Mouse (Mus musculus) embryo, embryonic 11.5 days (tissue): Measurements from ENCODE around the gene Nectin2.

ENCODE experiments used
- DNase-seq: peaks from one replicate; pipeline ENCODE4 v3.0.0-alpha.2; 2012; ENCODE audit warnings: low read depth, low spot score

The Nectin2 gene

DNA sequence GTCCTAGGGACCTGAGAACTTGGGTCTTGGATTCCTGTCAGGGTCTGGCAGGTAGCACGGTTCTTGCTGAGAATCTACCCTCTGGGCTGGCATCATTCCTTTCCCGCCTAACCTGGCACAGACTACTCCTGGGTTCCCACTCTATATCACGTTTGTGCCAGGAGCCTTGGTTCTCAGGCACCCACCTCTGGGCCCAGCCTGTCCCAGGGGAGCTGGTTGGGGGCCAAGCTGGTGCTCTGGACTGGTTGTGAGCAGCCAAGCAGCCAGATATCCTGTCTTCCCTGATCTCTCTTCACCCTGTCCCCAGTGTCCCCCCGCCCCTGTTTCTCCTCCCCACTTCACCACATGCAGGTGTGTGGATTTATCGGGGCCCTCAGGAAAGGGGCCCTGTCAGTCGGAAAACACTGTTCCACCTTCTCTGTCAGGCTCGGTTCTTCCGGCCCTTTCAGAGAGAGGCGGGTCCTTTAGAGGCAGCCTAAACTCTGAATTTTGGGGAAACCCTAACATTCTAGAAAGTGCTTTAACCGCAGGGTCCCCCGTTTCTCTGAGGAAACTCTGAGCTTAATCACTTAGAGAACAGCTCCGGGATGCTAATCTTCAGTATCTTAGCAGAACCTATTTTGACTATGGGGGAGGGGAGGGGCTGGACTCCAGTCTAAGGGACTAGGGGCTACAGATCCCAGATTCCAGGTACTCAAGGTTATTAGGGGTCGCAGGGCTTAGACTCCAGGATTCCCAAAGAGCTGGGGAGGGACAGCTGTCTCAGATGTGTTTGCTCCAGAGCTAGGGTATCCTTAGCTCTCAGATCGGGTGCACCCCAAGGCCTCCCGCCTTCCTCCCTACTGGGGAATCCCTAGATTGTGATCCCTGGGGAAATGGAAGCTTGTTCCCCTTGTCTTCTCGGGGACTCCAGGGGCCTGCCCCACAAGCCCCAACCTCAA lies 19.4 kb upstream of the Nectin2 start:
- DNase-seq = no peak

DNA sequence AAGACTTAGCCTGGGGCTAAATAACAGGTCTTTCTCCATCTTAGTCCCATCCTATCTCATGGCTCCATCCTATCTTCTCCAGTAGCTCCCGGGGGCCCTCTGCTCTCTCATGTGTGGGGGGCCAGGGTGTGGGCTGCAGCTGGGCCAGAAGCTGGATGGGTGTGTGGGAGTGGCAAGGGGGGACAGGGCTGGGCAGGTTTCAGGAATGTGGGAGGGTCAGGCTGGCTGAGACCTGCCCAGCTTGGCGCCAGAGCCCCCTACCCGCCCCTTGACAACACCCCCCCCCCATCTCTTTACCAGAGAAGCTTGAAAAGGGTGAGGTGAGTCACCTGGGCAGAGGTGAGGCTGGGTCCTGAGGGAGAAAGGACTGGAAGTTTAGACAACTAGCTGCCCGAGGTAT lies 18.7 kb upstream of the Nectin2 start:
- DNase-seq = no peak

DNA sequence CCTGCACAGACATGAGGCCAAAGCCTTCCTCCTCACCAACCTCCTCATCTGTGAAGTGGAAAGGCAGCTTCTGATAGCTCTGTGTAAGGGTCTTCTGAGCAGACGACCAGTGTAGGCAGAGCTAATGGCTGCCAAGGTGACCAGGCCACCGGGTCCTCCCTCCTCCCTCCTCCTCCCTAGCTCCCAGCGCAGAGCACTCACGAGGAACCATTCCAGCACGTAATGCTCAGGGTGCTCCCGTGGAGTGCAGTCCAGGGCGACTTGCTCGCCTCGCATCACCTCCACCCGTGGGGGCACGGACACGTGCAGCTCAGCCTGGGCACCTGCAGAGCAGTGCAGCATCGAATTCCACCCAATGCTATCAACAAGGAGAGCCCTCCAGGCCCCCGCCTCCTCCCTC lies 18.0 kb upstream of the Nectin2 start:
- DNase-seq = no peak

DNA sequence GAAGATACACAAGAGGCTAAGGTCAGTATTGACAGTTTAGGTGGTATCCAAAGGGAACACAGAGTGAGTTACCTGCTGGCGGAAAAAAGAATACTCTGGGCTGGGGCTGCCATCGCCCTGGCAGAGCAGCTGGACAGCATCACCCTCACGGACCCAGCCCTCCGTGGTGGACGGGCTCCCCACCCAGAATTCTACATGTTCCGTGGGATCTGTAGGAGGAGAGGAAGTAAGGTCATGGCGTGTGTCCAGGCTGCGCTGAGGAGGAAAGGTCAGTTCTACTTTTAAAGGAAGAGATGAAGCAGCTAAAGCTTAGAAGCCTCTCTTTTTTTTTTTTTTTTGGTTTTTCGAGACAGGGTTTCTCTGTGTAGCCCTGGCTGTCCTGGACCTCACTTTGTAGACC lies 14.3 kb upstream of the Nectin2 start:
- DNase-seq = no peak

DNA sequence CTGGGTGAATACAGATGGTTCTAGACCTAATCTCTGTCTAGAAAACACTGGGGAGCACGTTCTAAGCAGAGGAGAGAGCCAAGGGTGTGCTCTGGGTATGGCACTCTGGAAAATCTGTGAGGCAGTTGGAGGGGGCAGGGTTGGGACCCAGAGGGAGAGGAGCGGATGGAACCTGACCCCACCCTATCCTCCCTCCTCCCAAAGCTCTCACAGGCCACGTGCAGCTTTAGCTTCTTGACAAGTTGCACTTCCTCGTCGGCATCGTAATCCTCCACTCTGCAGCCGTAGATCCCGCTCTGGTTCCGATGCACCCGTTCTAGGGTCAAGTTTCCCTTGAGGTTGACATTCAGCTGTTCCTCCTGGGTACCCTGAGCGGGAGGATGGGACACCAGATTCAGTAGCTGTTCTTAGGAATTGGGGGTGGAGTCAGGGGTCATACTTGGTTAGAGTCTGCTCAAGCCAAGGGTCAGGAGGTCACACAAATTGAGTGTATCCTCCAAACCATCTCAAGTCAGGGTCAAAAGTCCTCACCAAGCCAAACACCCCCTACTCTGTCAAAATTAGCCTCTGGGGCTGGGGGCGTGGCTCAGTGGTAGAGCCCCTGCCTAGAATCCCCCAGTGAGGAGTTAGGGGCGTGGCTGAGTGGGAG lies 13.7 kb upstream of the Nectin2 start:
- DNase-seq = no peak

DNA sequence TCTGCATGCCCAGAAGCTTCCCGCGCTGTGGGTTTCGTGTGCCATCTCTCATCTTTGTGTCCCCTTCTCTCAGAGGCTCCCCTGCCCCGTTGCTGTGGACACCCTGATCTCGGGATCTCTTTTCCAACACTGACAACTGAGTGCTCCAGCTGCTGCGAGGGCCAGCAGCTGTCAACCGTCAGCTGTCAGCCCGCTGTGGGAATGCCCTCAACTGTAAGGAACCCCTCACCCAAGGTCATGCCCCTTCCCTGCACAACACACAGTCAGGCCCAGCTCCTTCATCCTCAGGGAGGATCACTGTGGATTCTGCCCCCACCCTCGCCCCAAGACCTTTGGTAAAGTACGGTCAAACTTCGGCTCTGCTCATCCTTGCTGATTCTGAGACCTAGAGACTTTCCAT lies 12.0 kb upstream of the Nectin2 start:
- no peak for DNase-seq

DNA sequence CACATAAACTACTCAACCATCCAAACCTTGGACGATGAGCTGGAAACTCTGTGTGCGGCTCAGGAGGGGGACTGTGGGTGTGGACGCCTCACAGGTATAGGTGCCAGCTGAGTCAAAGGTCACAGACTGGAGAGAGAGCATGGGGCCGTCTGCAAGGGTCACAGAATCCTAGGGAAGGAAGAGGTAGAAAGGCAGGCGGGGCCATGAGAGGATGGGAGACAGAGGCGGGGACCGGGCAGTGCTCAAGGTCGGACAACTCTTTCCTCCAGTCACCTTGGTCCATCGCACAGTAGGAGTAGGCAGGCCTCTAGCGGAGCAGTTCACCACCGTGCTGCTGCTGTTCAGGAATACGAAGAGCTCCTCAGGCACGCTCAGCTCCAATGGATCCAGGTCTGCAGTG lies 9.7 kb upstream of the Nectin2 start:
- no peak for DNase-seq

DNA sequence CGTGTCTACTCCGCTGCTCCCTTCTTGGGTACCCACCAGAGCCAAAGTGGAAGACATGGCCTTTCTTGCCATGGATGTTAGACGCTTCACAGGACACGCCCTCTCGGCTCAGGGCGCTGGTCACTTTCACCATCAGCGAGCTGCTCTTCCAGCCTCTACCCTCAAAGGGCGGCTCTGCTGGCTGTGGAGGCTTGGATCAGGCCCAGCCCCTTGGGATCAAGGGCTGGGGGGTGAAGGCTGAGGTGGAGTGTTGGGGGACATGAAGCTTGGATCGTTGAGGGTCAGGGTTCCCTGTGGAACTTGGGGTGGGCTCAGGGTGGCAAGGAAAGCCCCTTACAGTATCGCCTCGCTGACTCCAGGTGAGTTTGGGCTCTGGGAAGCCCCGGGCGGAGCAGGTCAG lies 8.3 kb upstream of the Nectin2 start:
- no peak for DNase-seq

DNA sequence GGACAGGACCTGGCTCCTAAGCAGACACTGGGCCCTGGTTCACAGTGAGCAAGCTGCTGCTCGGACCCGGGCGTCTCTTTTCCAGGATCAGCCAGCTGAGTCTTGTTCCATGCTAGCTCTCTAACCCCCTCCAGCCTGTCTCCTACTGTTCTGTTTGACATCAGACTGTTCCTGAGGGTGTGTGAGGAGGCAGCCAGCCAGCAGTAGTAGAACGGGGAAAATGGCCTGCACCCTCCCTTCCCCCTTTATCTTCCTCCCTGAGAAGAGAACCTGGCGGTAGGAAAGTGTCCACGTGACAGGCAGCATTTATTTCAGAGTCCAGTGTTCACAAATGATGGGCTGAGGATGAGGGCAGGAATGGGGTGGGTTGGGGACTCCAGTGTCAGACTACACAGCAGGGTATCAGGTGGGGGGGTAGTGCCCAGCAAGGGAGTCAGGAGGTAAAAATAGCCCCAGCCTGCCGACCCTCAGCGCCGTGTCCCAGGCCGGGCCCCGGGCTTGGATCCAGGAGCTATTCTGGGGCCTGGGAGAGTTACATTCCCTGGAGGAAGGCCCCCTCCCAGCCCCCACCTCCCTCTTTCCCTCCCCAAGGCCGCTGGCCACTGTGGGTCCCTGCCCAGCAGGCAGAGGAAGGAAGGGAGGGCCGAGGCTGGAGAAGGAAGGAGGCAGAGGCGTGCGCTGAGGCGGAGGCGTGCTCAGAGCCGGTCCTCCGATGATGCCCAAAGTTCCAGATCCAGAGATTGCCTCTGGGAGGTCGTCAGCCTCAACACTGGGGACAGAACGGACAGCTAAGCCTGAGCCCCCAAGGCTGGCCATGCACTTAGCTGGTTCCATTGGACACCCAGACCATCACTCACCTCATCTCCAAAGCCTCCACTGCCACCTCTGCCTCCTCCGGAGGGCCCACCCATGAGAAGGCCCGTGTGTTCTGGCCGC lies 5.8 kb upstream of the Nectin2 start:
- no peak for DNase-seq

DNA sequence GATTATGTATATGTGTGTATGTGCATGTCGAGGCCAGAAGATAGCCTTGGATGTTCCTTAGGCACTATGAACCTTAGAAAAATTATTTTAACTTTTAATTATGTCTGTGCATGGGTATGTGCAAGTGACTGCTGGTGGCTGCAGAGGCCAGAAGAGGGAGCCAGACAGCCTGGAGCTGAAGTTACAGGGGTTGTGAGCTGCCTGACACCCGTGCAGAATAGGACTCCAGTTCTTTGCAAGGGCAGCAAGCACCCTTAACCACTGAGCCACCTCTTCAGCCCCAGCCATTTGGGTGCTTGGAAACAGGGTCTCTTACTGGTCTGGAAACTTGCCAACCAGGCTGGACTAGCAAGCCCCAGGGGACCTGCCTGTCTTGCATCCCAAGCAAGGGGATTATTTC lies 4.7 kb upstream of the Nectin2 start:
- no peak for DNase-seq

DNA sequence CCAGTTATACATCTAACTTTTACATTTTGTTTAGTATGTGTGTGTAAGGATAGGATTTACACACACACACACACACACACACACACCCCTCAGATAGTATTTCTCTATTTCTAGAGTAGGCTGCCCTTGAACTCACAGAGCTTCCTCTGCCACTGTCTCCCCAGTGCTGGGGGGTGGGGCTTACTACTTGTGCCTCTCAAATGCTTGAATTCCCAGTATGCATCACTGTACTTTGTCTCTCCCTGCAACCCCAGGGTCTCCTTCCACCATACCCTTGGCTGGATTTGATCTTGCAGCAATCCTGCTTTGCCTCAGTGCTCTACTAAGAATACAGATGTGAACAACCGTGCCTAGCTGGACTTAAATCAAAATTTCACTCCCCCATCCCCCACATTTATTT lies 3.8 kb upstream of the Nectin2 start:
- DNase-seq = no peak

DNA sequence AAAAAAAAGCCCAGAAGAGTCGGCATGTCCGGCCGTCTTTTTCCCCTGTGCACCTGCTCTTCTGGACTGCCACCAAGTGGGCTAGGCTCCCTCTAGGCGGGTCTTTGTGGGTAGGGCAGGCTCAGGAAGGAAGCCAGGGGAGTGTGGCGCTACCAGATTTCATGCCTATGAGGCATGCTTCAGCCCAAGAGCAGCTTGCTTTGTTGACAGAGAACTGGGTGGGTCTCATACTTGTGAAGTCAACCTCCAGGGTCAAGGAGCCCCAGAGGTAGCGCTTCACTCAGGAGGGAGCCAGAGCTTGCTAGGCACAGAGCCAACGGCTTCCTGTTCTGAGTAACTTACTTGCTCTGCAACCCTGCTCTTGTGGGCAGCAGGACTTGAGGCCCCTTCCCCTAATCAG lies 3.3 kb upstream of the Nectin2 start:
- DNase-seq = no peak

DNA sequence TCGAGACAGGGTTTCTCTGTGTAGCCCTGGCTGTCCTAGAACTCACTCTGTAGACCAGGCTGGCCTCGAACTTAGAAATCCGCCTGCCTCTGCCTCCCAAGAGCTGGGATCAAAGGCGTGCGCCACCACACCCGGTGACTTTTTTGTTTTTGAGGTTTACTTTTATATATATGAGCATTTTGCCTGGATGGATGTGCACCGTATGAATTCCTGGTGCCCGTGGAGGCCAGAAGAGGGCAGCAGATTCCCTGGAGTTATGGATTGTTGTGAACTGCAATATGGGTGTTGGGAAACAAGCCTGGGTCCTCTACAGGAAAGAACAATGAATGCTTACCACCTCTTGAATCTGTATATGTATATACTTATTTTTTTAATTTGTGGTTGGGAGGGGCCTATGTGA lies 2.4 kb upstream of the Nectin2 start:
- DNase-seq = no peak

DNA sequence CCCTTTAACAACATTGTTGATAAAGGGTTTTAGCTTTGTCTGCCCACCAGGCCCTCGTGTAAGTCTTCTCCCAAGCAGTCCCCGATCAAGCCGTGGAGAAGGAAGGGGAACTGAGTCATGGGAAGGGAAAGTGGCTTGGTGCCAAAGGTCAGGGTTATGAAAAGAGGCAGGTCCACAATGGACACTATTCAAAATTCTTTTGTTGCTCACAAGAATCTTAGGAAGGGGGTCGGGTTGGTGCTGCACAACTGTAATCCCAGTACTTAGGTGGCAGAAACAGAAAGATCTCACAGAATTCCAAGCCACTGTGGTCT lies 744 bp upstream of the Nectin2 start:
- no peak for DNase-seq

DNA sequence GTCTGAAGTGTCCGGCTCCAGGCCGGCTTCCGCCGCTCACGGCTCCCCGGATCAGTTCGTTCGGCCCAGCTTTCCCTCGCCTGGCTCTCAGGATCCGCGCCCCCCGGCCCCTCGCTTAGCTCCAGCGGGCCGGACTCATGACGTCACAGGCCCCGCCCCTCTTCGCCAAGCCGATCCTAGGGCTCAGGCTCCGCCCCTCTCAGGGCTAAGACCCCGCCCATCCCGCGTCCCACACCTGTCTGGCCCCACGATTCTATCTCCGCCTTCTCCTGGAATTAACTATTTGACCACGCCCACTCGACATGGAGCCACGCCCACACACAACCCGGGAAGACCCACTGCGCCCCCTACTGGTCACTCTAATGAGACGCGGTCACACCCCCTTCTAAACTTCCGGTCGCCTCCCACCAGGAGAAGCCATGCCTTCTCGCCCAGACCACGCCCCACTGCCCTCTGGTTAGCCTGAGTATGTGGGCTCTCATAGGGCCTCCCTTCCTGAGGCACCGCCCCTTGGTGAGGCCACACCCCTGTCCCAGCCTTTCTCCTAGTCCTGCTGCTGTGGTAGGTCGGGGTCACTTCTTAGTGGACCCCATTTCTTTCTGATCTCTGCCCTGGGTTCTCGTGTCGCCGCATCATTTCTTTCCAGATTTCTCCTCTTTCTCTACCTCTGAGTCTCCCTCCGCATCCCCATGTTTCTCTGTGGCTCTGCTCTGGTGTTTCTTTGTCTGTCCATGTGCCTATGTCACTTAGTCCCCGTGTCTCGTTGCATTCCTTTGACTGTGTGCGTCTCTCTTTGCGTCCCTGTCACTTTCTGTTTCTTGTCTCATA lies 680 bp downstream of the Nectin2 start:
- DNase-seq = peak; percentile 96

DNA sequence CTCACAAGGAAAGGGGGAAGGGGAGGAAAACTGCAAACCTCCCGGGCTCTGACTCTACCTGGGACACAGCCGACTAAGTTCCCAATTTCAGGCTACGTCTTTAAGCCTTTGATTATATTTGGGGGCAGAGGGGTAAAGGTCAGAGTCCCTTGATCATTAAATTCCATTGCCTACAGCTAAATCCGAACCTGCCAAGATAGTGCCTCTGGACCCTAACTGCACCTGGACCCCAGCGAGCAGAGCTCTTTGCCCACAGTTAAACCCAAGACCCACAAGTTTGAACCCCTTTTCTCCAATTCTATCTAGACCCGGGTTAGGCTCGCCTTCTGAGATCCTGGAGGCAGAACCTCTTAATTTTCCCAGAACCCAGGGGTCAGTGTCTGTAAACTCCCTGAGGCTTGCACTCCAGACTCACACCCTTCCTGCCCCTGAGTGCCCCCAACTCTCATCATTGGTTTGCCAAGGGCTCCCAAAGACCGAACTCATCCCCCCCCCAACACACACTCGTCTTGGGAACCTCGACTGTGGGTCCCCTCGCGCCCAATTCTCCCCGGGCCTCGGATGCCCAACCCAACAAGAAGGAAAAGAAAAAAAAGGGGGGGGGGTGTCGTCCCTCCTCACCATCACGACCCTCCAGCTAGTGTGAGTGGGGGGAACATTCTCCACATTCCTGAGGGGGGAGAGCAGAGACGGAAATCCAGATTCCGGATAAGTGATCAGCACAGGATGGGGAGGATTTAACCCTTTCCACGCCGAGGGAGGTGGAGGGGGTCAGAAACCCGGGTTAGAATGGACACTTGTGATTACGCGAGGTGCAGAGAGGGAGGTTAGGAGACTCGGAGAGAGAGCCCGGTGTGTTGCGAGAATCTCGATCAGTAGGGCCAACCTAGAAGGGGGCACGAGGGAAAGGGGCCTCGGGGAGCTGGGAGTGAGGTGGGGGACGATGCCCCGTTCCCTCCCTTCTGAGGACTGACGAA lies 1.8 kb downstream of the Nectin2 start:
- no peak for DNase-seq

DNA sequence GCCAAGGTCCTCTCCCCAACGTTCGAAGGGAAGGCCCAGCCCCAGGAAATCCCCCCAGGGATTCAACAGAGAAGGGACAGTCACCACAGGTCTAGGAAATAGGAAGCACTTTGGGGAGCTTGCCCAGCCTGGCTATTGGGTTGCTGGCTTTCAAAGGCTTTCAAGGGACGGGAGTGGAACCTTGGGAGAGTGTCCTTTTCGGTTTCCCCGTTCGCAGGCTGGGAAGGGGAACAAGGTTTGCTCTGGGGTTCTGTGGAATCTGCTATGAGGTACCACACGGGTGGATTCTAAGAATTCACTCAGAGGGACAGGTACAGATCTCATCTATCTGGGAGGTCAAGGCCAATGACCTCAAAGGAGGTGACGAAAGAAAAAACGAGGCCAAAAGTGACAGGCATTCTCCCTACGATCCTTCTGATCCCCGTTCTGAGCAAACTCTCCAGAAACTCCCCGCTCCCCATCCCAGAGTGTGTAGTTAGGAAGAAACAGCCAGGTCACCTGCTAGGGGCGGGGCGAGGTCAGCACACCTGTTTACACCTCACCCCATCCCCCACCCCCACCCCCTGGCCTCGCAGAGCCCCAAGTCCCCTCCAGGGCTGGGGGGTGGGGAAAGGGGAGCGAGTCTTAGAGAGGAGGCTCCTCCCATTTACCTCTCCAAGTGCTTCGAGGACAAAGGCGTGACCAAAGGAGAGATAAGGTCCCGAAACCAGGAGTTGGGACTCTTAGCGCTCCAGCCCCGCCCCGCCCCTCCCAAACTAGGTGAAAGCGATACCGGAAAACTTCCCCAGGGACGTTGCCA lies 2.7 kb downstream of the Nectin2 start:
- no peak for DNase-seq

DNA sequence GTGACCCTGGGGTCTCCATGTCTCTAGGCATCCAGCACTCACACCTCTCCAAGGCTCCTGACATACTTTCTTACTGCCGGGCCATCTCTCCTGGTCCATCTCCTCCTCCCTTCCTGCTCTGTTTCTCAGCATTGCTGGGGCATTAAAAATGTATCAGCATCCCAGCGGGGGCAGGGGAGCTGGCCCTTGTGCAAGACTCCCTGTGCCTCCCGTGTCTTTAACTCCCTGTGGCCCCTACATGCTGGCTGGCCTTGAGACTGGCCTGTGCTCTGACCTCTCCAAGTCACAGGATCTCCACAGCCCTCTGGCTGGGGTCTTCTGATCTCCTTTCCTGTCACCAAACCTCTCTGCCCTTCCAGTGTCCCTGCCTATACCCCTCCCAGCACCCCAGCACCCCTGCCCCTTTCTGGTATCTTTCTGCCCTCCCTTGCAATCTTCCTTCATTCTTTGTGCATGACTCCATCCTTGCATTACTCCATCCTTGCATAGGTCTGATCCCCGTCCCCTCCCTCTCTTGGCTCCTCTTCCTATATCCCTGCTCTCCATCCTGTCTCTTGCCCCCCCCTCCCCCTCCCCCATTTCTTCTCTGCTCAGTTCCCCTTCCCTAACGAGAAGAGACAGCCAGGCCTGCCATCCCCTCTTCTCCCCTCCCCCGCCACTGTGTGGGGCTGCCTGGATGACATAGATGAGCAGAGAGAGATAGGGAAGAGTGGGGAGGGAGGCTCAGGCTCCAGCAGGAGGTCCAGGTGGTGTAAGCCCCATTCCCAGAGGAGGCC lies 3.7 kb downstream of the Nectin2 start:
- DNase-seq = no peak

DNA sequence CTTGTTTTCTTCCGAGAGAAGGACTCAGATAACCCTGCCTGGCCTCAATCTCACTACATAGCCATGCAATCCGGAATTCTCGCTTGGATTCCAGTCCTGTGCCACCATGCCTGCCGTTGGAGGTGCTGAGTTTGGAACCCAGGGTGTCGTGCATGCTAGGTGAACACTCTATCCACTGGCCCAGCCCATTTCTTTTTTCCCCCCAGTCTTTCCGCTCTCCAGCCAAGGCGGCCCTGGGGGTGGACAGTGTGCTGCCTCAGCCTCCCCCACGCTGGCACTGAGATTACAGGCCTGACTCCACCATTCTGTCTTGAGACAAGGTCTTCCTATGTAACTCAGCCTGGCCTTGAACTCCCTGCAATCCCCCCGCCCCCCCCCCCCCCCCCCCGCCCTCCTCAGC lies 4.3 kb downstream of the Nectin2 start:
- DNase-seq = no peak
